Mouse (Mus musculus) embryonic facial prominence, embryonic 15.5 days (tissue): ENCODE data around the gene Camta2. TPM values are rescaled to one million over a fixed set of nuclear protein-coding genes. Genes with fewer than 3 reads are reported as not detected.
A peak's percentile ranks its signal among the peaks of the same experiment; 100 is the strongest.

Experiments used
- ATAC-seq: fragments of 200-750 bp; cut with Nextera tagmentation; 2 replicates; pipeline ENCODE4 v1.8.0; 2017; ENCODE audit warnings: low read depth, moderate TSS enrichment; ENCODE audit not compliant: insufficient number of reproducible peaks, low FRiP score, low TSS enrichment
- H3K27ac ChIP-seq: fragments of 300-500 bp; sonication (generic); replicated peaks from 2 replicates; pipeline ENCODE4 v1.5.1; 2015; ENCODE audit warnings: mild to moderate bottlenecking, inconsistent platforms
- H3K27me3 ChIP-seq: fragments of 300-500 bp; sonication (generic); 2 replicates; pipeline ENCODE4 v1.6.1; 2015; ENCODE audit warnings: inconsistent platforms
- H3K36me3 ChIP-seq: fragments of 300-500 bp; sonication (generic); 2 replicates; pipeline ENCODE4 v1.6.1; 2015; ENCODE audit warnings: mild to moderate bottlenecking, inconsistent platforms
- H3K4me1 ChIP-seq: fragments of 300-500 bp; sonication (generic); 2 replicates; pipeline ENCODE4 v1.6.1; 2015; ENCODE audit warnings: inconsistent platforms
- H3K4me2 ChIP-seq: fragments of 300-500 bp; sonication (generic); replicated peaks from 2 replicates; pipeline ENCODE4 v1.6.1; 2015; ENCODE audit warnings: mild to moderate bottlenecking, inconsistent platforms
- H3K4me3 ChIP-seq: fragments of 300-500 bp; sonication (generic); replicated peaks from 2 replicates; pipeline ENCODE4 v1.5.1; 2015; ENCODE audit warnings: mild to moderate bottlenecking, inconsistent platforms
- H3K9ac ChIP-seq: fragments of 300-500 bp; sonication (generic); 2 replicates; pipeline ENCODE4 v1.6.1; 2015; ENCODE audit warnings: inconsistent platforms
- H3K9me3 ChIP-seq: fragments of 300-500 bp; sonication (generic); replicated peaks from 2 replicates; pipeline ENCODE4 v1.6.1; 2016; ENCODE audit warnings: inconsistent platforms
- WGBS: fragments of 180-500 bp; shearing (Covaris S2); methylation state at CpG from one replicate; pipeline ENCODE4 v1.1.7; 2015; 5-methylcytosine and 5-hydroxymethylcytosine counted together
- polyA plus RNA-seq: library from polyadenylated mRNA; unstranded; fragments of >200 nt; fragmentation: Nextera tagmentation; extraction: Ambion mirVana; gene quantifications from 2 replicates; pipeline ENCODE4 v1.2.1, GENCODE M21; 2015

The Camta2 gene
- polyA plus RNA-seq, 1 experiment from 2014 or later: 17.5 TPM

GRCm38 (mm10) chr11:70653345-70654197 is 34.3 kb downstream of the Camta2 start:
- Histone ChIP-seq H3K4me1 (peaks cover 70% of the 10 kb centered on the region), H3K4me3 (peak overlapping the region; percentile 100), H3K9me3 (no peaks in the 10 kb centered on the region), H3K4me2 (peak overlapping the region; percentile 91), H3K27ac (peak overlapping the region; percentile 99), H3K36me3 (peaks cover 36% of the 10 kb centered on the region), H3K9ac (peak overlapping the region; percentile 99), H3K27me3 (no peaks in the 10 kb centered on the region)
- whole genome bisulfite sequencing: under 1% methylated on average over 63 of the region's 63 CpGs
- peak; percentile 40; the same call in 1 of the 2 replicates for ATAC-seq

GRCm38 (mm10) chr11:70652884-70653344 is 35.0 kb downstream of the Camta2 start:
- peaks cover 36% of the 10 kb centered on the region for H3K36me3 ChIP-seq
- H3K4me2 ChIP-seq: peak overlapping the region; percentile 91
- H3K9ac ChIP-seq: peak overlapping the region; percentile 99
- peaks cover 72% of the 10 kb centered on the region for H3K4me1 ChIP-seq
- H3K27me3 ChIP-seq: no peaks in the 10 kb centered on the region
- H3K4me3 ChIP-seq: peak overlapping the region; percentile 100
- whole genome bisulfite sequencing: 36% methylated on average over 6 of the region's 6 CpGs
- H3K27ac ChIP-seq: peak overlapping the region; percentile 99
- ATAC-seq: no peak
- no peaks in the 10 kb centered on the region for H3K9me3 ChIP-seq

- peaks cover 36% of the 10 kb centered on the region for H3K36me3 ChIP-seq
- H3K4me1 ChIP-seq: peaks cover 68% of the 10 kb centered on the region
- H3K9ac ChIP-seq: peak overlapping the region; percentile 24; the same call in 1 of the 2 replicates
- H3K27ac ChIP-seq: peak overlapping the region; percentile 99
- 32% methylated on average over 12 of the region's 12 CpGs for WGBS
- H3K27me3 ChIP-seq: no peaks in the 10 kb centered on the region
- no peaks in the 10 kb centered on the region for H3K9me3 ChIP-seq
- H3K4me2 ChIP-seq: peak overlapping the region; percentile 91
- no peak for ATAC-seq
- peak overlapping the region; percentile 100 for H3K4me3 ChIP-seq
Measured at GRCm38 (mm10) chr11:70652029-70652883, 35.6 kb downstream of the Camta2 start.

- H3K9ac ChIP-seq: no peak overlapping the region
- no peak overlapping the region for H3K4me2 ChIP-seq
- ATAC-seq: no peak
- WGBS: 58% methylated on average over 2 of the region's 2 CpGs
- peak overlapping the region; percentile 69; the same call in 1 of the 2 replicates for H3K27ac ChIP-seq
- H3K36me3 ChIP-seq: peaks cover 36% of the 10 kb centered on the region
- H3K4me3 ChIP-seq: peak overlapping the region; percentile 100; the same call in 1 of the 2 replicates
- peaks cover 59% of the 10 kb centered on the region for H3K4me1 ChIP-seq
- H3K27me3 ChIP-seq: no peaks in the 10 kb centered on the region
- no peaks in the 10 kb centered on the region for H3K9me3 ChIP-seq
Measured at GRCm38 (mm10) chr11:70651391-70651790, 36.5 kb downstream of the Camta2 start.

GRCm38 (mm10) chr11:70650322-70651175 is 37.4 kb downstream of the Camta2 start:
- Histone ChIP-seq H3K9ac (no peak overlapping the region), H3K9me3 (no peaks in the 10 kb centered on the region), H3K27me3 (no peaks in the 10 kb centered on the region), H3K27ac (peak overlapping the region; percentile 69), H3K4me2 (0 out of 2 replicates have a peak overlapping the region, but pooled peaks have one; percentile 8), H3K4me3 (peak overlapping the region; percentile 7; the same call in 1 of the 2 replicates), H3K36me3 (peaks cover 38% of the 10 kb centered on the region), H3K4me1 (peaks cover 59% of the 10 kb centered on the region)
- ATAC-seq: no peak
- 70% methylated on average over 12 of the region's 12 CpGs for WGBS

GRCm38 (mm10) chr11:70649185-70649734 is 38.6 kb downstream of the Camta2 start:
- no peak overlapping the region for H3K4me2 ChIP-seq
- peaks cover 64% of the 10 kb centered on the region for H3K4me1 ChIP-seq
- 0 out of 2 replicates have a peak overlapping the region, but pooled peaks have one; percentile 5 for H3K9ac ChIP-seq
- peaks cover 51% of the 10 kb centered on the region for H3K36me3 ChIP-seq
- H3K9me3 ChIP-seq: no peaks in the 10 kb centered on the region
- ATAC-seq: no peak
- WGBS: 77% methylated on average over 8 of the region's 8 CpGs
- H3K4me3 ChIP-seq: no peak overlapping the region; the same call in 1 of the 2 replicates
- H3K27me3 ChIP-seq: no peaks in the 10 kb centered on the region
- H3K27ac ChIP-seq: 0 out of 2 replicates have a peak overlapping the region, but pooled peaks have one; percentile 11

- Histone ChIP-seq H3K4me3 (peak overlapping the region; percentile 74), H3K4me2 (peak overlapping the region; percentile 82), H3K9me3 (no peaks in the 10 kb centered on the region), H3K4me1 (peaks cover 64% of the 10 kb centered on the region), H3K36me3 (peaks cover 58% of the 10 kb centered on the region), H3K27ac (no peak overlapping the region), H3K9ac (peak overlapping the region; percentile 89; the same call in 1 of the 2 replicates), H3K27me3 (no peaks in the 10 kb centered on the region)
- no peak for ATAC-seq
- WGBS: 81% methylated on average over 4 of the region's 4 CpGs
Measured at GRCm38 (mm10) chr11:70648512-70648911, 39.4 kb downstream of the Camta2 start.

- Histone ChIP-seq H3K36me3 (peaks cover 64% of the 10 kb centered on the region), H3K27me3 (no peaks in the 10 kb centered on the region), H3K4me1 (peaks cover 62% of the 10 kb centered on the region), H3K4me2 (peak overlapping the region; percentile 82), H3K9ac (peak overlapping the region; percentile 89), H3K27ac (peak overlapping the region; percentile 99), H3K9me3 (no peaks in the 10 kb centered on the region), H3K4me3 (peak overlapping the region; percentile 74)
- WGBS: 3% methylated on average over 28 of the region's 28 CpGs
- peak; percentile 8; the same call in 1 of the 2 replicates for ATAC-seq
Measured at GRCm38 (mm10) chr11:70647716-70648420, 40.0 kb downstream of the Camta2 start.

GRCm38 (mm10) chr11:70646691-70647650 is 40.9 kb downstream of the Camta2 start, which contains the start of the genes Rnf167 and Slc25a11:
Gene Rnf167 (plus strand): TSS chr11:70647235.
Gene Slc25a11 (minus strand): TSS chr11:70647479.
- peaks cover 57% of the 10 kb centered on the region for H3K36me3 ChIP-seq
- under 1% methylated on average over 63 of the region's 63 CpGs for WGBS

More at GRCm38 (mm10) chr11:70646691-70647650, 40.9 kb downstream of the Camta2 start, which contains the start of the genes Rnf167 and Slc25a11:
- Histone ChIP-seq H3K9ac (peak within 1 kb of the TSS; percentile 93), H3K4me2 (peak within 1 kb of the TSS; percentile 82), H3K27ac (peak within 1 kb of the TSS; percentile 99), H3K4me3 (peak within 1 kb of the TSS; percentile 74), H3K4me1 (peaks cover 53% of the 10 kb centered on the region), H3K9me3 (no peaks in the 10 kb centered on the region), H3K27me3 (no peaks in the 10 kb centered on the region)
- ATAC-seq: peak; percentile 88
